In genomic region chr11:118875243-118875897, GRCm38 (mm10) we compare ENCODE assay signal across 12 mouse cellular contexts. TPM values are rescaled to one million over a fixed set of nuclear protein-coding genes. Genes with fewer than 3 reads are reported as not detected.
A peak's percentile ranks its signal among the peaks of the same experiment; 100 is the strongest.
DNase-seq lines count a peak whose midpoint lies in the region; ATAC-seq and TF ChIP-seq lines count a peak whose summit lies in the region.
"Had no signal": no experiment of that assay in that cellular context is flagged by ENCODE, and none has a peak within 500 bp of the region (broad histone marks: within the 10 kb centered on the region; RNA-seq: fewer than 3 reads in every experiment).

No protein-coding gene starts in this region.

- H3K9ac ChIP-seq in kidney, embryonic 15.5 days = no peak overlapping the region
- no peak overlapping the region; the same call in 1 of the 2 replicates for H3K9ac ChIP-seq in hindbrain, embryonic 13.5 days
- no peak overlapping the region for H3K9ac ChIP-seq in midbrain, postnatal 0 days (replicated peaks; ENCODE audit: low read length, poor library complexity, severe bottlenecking)
- H3K9ac ChIP-seq: embryonic facial prominence, embryonic 12.5 days had no signal

- TF ChIP-seq CTCF in cortical plate, adult 2 months (IDR thresholded peaks at IDR 0.05; ENCODE audit: extremely low read depth, insufficient read depth, low read length) = peak; percentile 32
- peak; percentile 74 for TF ChIP-seq CTCF in midbrain, postnatal 0 days (IDR thresholded peaks at IDR 0.05)

- DNase-seq in kidney, adult 18-20 months = no peak
- DNase-seq in midbrain, postnatal 0 days (ENCODE audit: low spot score) = peak; percentile 64
- no peak for DNase-seq in spleen, postnatal 10 days (ENCODE audit: low spot score in 2 of 2)
- DNase-seq in limb, embryonic 10.5 days (ENCODE audit: low spot score) = no peak
- DNase-seq: gastrocnemius, postnatal 10 days; layer of hippocampus, postnatal 36 days; right cerebral cortex, postnatal 14 days had no signal

- H3K4me3 ChIP-seq in kidney, embryonic 15.5 days (replicated peaks) = no peak overlapping the region
- H3K4me3 ChIP-seq in cortical plate, adult 2 months (ENCODE audit: insufficient read depth, low read length) = no peak overlapping the region
- H3K4me3 ChIP-seq in hindbrain, embryonic 13.5 days = no peak overlapping the region
- H3K4me3 ChIP-seq in midbrain, postnatal 0 days (ENCODE audit: low read depth, low read length) = no peak overlapping the region
- no peak overlapping the region for H3K4me3 ChIP-seq in limb, embryonic 10.5 days
- H3K4me3 ChIP-seq: embryonic facial prominence, embryonic 12.5 days had no signal

- peaks cover 21% of the 10 kb centered on the region for H3K4me1 ChIP-seq in kidney, embryonic 15.5 days
- H3K4me1 ChIP-seq in cortical plate, adult 2 months (ENCODE audit: control insufficient read depth, insufficient read depth, low read length) = peaks cover 20% of the 10 kb centered on the region
- peaks cover 39% of the 10 kb centered on the region for H3K4me1 ChIP-seq in hindbrain, embryonic 13.5 days (replicated peaks)
- peaks cover 13% of the 10 kb centered on the region for H3K4me1 ChIP-seq in midbrain, postnatal 0 days (ENCODE audit: insufficient read depth, low read length)
- peaks cover 27% of the 10 kb centered on the region for H3K4me1 ChIP-seq in limb, embryonic 10.5 days

- no peaks in the 10 kb centered on the region for H3K36me3 ChIP-seq in kidney, embryonic 15.5 days
- H3K36me3 ChIP-seq in hindbrain, embryonic 13.5 days = no peaks in the 10 kb centered on the region
- no peaks in the 10 kb centered on the region for H3K36me3 ChIP-seq in midbrain, postnatal 0 days (ENCODE audit: insufficient read depth, low read length)
- no peaks in the 10 kb centered on the region for H3K36me3 ChIP-seq in limb, embryonic 10.5 days
- H3K36me3 ChIP-seq: embryonic facial prominence, embryonic 12.5 days had no signal

- 40% methylated on average over 5 of the region's 5 CpGs for WGBS in kidney, embryonic 15.5 days
- 19% methylated on average over 5 of the region's 5 CpGs for whole genome bisulfite sequencing in hindbrain, embryonic 13.5 days
- 27% methylated on average over 5 of the region's 5 CpGs for WGBS in midbrain, postnatal 0 days
- 69% methylated on average over 5 of the region's 5 CpGs for WGBS in limb, embryonic 10.5 days

- no peak for TF ChIP-seq POLR2A in cortical plate, adult 2 months (IDR thresholded peaks at IDR 0.05; ENCODE audit: extremely low read depth, insufficient read depth, low read length)

- H3K27ac ChIP-seq in kidney, embryonic 15.5 days = peak overlapping the region; percentile 55; the same call in 1 of the 2 replicates
- H3K27ac ChIP-seq in cortical plate, adult 2 months (ENCODE audit: insufficient read depth, low read length) = peak overlapping the region; percentile 85
- H3K27ac ChIP-seq in hindbrain, embryonic 13.5 days = peak overlapping the region; percentile 87
- H3K27ac ChIP-seq in midbrain, postnatal 0 days (ENCODE audit: low read depth, low read length) = peak overlapping the region; percentile 57; the same call in 1 of the 2 replicates
- H3K27ac ChIP-seq in limb, embryonic 10.5 days = no peak overlapping the region

- no peaks in the 10 kb centered on the region for H3K9me3 ChIP-seq in kidney, embryonic 15.5 days (replicated peaks)
- peaks cover 7% of the 10 kb centered on the region; the same call in 1 of the 2 replicates for H3K9me3 ChIP-seq in hindbrain, embryonic 13.5 days
- H3K9me3 ChIP-seq in midbrain, postnatal 0 days (ENCODE audit: low read length) = no peaks in the 10 kb centered on the region
- no peaks in the 10 kb centered on the region for H3K9me3 ChIP-seq in limb, embryonic 10.5 days (replicated peaks)
- H3K9me3 ChIP-seq: embryonic facial prominence, embryonic 12.5 days had no signal

- no peak overlapping the region for H3K4me2 ChIP-seq in kidney, embryonic 15.5 days
- H3K4me2 ChIP-seq in hindbrain, embryonic 13.5 days = no peak overlapping the region
- H3K4me2 ChIP-seq in midbrain, postnatal 0 days (ENCODE audit: low read depth, low read length, poor library complexity, severe bottlenecking) = no peak overlapping the region
- H3K4me2 ChIP-seq: embryonic facial prominence, embryonic 12.5 days had no signal

- ATAC-seq in kidney, embryonic 15.5 days (replicated peaks; ENCODE audit: low FRiP score) = peak; percentile 78
- peak; percentile 69 for ATAC-seq in hindbrain, embryonic 13.5 days (ENCODE audit: low FRiP score)
- ATAC-seq in midbrain, postnatal 0 days (ENCODE audit: low FRiP score) = no peak

- 0 out of 2 replicates have a peak, but pooled peaks cover 4% of the 10 kb centered on the region for H3K27me3 ChIP-seq in kidney, embryonic 15.5 days
- H3K27me3 ChIP-seq in hindbrain, embryonic 13.5 days = no peaks in the 10 kb centered on the region
- no peaks in the 10 kb centered on the region for H3K27me3 ChIP-seq in midbrain, postnatal 0 days (ENCODE audit: insufficient read depth, low read length)
- H3K27me3 ChIP-seq in limb, embryonic 10.5 days (ENCODE audit: low read depth, poor library complexity, severe bottlenecking) = no peaks in the 10 kb centered on the region
- H3K27me3 ChIP-seq: embryonic facial prominence, embryonic 12.5 days had no signal

RNA-seq across cellular contexts. Expression of gene Rbfox3, which starts 36.0 kb away (rescaled TPM):
- polyA plus RNA-seq in kidney, embryonic 15.5 days (2015; fragmentation: Nextera tagmentation; extraction: Ambion mirVana) = 0.32 and 0.79 TPM in 2 replicates
- 117 TPM in 2 replicates for polyA plus RNA-seq in cortical plate, adult 2 months (2012; rRNA removed)
- 54.3 and 55.2 TPM in 2 replicates for polyA plus RNA-seq in hindbrain, embryonic 13.5 days (2015; fragmentation: Nextera tagmentation; extraction: Ambion mirVana)
- 41.2 and 60.3 TPM in 2 replicates for total RNA-seq in midbrain, postnatal 0 days (2014; rRNA removed)
- polyA plus RNA-seq in midbrain, postnatal 0 days (2015; fragmentation: Nextera tagmentation; extraction: Ambion mirVana) = 72.5 and 73.3 TPM in 2 replicates
- polyA plus RNA-seq in limb, embryonic 10.5 days (2016; fragmentation: Nextera tagmentation; extraction: Ambion mirVana) = 1.4 and 1.7 TPM in 2 replicates
- total RNA-seq: hematopoietic stem cell, adult 5-6 weeks had no signal

Comparison
In these comparisons a context has a peak if more than half of its experiments do, and no peak if none do; other contexts are left out.
1. RNA of gene Rbfox3, which starts 36.0 kb away (polyA plus RNA-seq): 117 TPM in cortical plate, adult 2 months, 72.5 to 73.3 TPM in midbrain, postnatal 0 days and 54.3 to 55.2 TPM in hindbrain, embryonic 13.5 days; 1.4 to 1.7 TPM in limb, embryonic 10.5 days and 0.32 to 0.79 TPM in kidney, embryonic 15.5 days; every median in the first group is over 10 times any median in the second.